Mouse (Mus musculus) left cerebral cortex, adult 2 months (tissue): Measurements from ENCODE around the gene Olfr1428. TPM values are rescaled to one million over a fixed set of nuclear protein-coding genes. Genes with fewer than 3 reads are reported as not detected.

Experiments used
- total RNA-seq, 2 experiments: library from RNA; stranded (reverse); gene quantifications; 2 replicates each; pipeline ENCODE4 v1.2.3; 2021

The Olfr1428 gene
- total RNA-seq, 2 experiments from 2014 or later, result not detected

Other genes with a start within 250 kb of the Olfr1428 start
- gene Olfr1419, start 240.8 kb downstream of the Olfr1428 start, total RNA-seq, result not detected
- not detected for gene Olfr1420, start 229.3 kb downstream of the Olfr1428 start, total RNA-seq
- gene Patl1, start 203.5 kb downstream of the Olfr1428 start, total RNA-seq, result 10 to 100 TPM; 19.7 to 20.4 TPM
- gene Osbp, start 150.0 kb downstream of the Olfr1428 start, total RNA-seq, result 10 to 100 TPM; 55.6 to 57.0 TPM
- gene Olfr1423, start 74.6 kb downstream of the Olfr1428 start, total RNA-seq, result not detected
- not detected for gene Olfr1424, start 53.2 kb downstream of the Olfr1428 start, total RNA-seq
- not detected for gene Olfr1425, start 38.2 kb downstream of the Olfr1428 start, total RNA-seq
- gene Olfr1426, start 23.9 kb downstream of the Olfr1428 start, total RNA-seq, result not detected
- not detected for gene Olfr1427, start 12.6 kb downstream of the Olfr1428 start, total RNA-seq
- gene Olfr76, start 7.3 kb upstream of the Olfr1428 start, total RNA-seq, result not detected
- not detected for gene Olfr1555-ps1, start 54.2 kb upstream of the Olfr1428 start, total RNA-seq
- not detected for gene Olfr1431, start 84.7 kb upstream of the Olfr1428 start, total RNA-seq
- not detected for gene Olfr1432, start 116.7 kb upstream of the Olfr1428 start, total RNA-seq
- gene Olfr262, start 125.8 kb upstream of the Olfr1428 start, total RNA-seq, result not detected
- not detected for gene Olfr235, start 145.1 kb upstream of the Olfr1428 start, total RNA-seq
- gene Olfr1434, start 164.0 kb upstream of the Olfr1428 start, total RNA-seq, result not detected
- gene Olfr1436, start 183.2 kb upstream of the Olfr1428 start, total RNA-seq, result not detected
- not detected for gene Olfr1437, start 209.2 kb upstream of the Olfr1428 start, total RNA-seq
- not detected for gene Olfr1438-ps1, start 220.0 kb upstream of the Olfr1428 start, total RNA-seq